17 mouse cellular contexts compared by ENCODE assay signal in genomic region chr19:54947583-54947982, GRCm38 (mm10).
"Had no signal": no experiment of that assay in that cellular context is flagged by ENCODE, and none has a peak within 500 bp of the region (broad histone marks: within the 10 kb centered on the region; RNA-seq: fewer than 3 reads in every experiment).

No protein-coding gene starts in this region.

- H3K4me1 ChIP-seq: midbrain, embryonic 13.5 days had no signal

- H3K4me3 ChIP-seq: midbrain, embryonic 13.5 days; myocyte; neural tube, embryonic 13.5 days; neural tube, embryonic 15.5 days had no signal

- H3K9ac ChIP-seq: lung, embryonic 14.5 days; midbrain, embryonic 13.5 days; neural tube, embryonic 13.5 days; neural tube, embryonic 15.5 days had no signal

- H3K27me3 ChIP-seq: midbrain, embryonic 13.5 days; neural tube, embryonic 13.5 days; neural tube, embryonic 15.5 days had no signal

- H3K36me3 ChIP-seq: midbrain, embryonic 13.5 days; neural tube, embryonic 13.5 days; neural tube, embryonic 15.5 days had no signal

- H3K27ac ChIP-seq: midbrain, embryonic 13.5 days; neural tube, embryonic 13.5 days had no signal

- H3K9me3 ChIP-seq: midbrain, embryonic 13.5 days; neural tube, embryonic 13.5 days; neural tube, embryonic 15.5 days had no signal

- H3K4me2 ChIP-seq: lung, embryonic 14.5 days; midbrain, embryonic 11.5 days; midbrain, embryonic 13.5 days; neural tube, embryonic 13.5 days; neural tube, embryonic 15.5 days had no signal

- DNase-seq: lung, adult 18-20 months; lung, embryonic 14.5 days; lung, postnatal 10 days; lung, postnatal 4 days; retina, postnatal 1 day; right cerebral cortex, adult 18-20 months; right cerebral cortex, postnatal 25 days; right cerebral cortex, postnatal 4 days; spleen, adult 18-20 months; thymus, adult 18-20 months; thymus, postnatal 14 days; thymus, postnatal 36 days had no signal
